Mouse (Mus musculus): ENCODE data around the gene Il20rb. TPM values are rescaled to one million over a fixed set of nuclear protein-coding genes. Genes with fewer than 3 reads are reported as not detected.

Il20rb gene
- polyA plus RNA-seq, 1 experiment from 2014 or later: 1.1 TPM

DNA sequence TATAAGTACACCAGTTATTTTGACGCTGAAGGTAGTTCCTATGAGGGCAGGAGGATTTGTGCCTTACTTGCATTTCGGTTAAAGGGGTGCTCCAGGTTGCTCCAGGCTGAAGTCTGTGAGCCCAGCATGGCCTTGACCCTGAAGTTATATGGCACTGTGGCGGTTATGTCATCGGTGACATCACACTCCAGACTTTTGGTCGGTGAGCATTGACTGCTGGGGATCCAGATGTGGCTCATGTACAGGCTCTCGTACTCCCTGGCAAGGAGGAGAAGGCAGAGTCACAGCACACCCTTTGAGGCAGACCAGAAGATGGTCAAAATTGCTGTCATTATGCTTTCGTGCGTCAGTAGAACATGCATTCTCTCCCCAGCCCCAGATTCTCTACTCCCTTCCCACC, 13.7 kb downstream of the Il20rb start:
- Histone ChIP-seq H3K36me3 (ENCODE audit: insufficient read depth, low read length) (0 out of 2 replicates have a peak, but pooled peaks cover 2% of the 10 kb centered on the region), H3K4me1 (ENCODE audit: insufficient read depth, low read length) (0 out of 2 replicates have a peak, but pooled peaks cover 4% of the 10 kb centered on the region), H3K9ac (replicated peaks; ENCODE audit: low read length) (no peak overlapping the region), H3K27me3 (ENCODE audit: insufficient read depth, low read length) (no peaks in the 10 kb centered on the region), H3K27ac (ENCODE audit: low read length) (no peak overlapping the region), H3K9me3 (ENCODE audit: low read length) (peaks cover 13% of the 10 kb centered on the region), H3K4me3 (ENCODE audit: low read length) (no peak overlapping the region), H3K4me2 (replicated peaks; ENCODE audit: low read depth, low read length) (no peak overlapping the region)
- 95% methylated on average over 8 of the region's 8 CpGs for WGBS
- ATAC-seq (ENCODE audit: low FRiP score, low TSS enrichment): no peak

DNA sequence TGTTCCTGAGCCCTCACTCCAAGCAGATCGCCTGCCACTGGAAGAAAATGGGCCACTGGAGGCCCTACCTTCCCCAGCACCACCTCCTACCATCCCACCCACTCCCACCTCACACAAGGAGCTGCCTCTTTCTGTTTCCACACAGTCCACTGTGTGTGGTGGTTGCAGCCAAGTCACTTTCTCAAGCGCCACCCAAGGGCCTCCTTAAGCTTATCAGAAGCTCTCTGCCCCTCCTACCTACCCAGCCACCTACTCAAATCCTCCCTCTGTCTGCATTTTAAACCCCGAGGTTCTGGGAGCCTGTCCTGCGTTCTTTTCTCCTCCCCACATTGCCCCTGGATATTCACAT, 15.0 kb downstream of the Il20rb start:
- WGBS: 76% methylated on average over 4 of the region's 4 CpGs
- H3K27me3 ChIP-seq (ENCODE audit: insufficient read depth, low read length): no peaks in the 10 kb centered on the region
- H3K9ac ChIP-seq (replicated peaks; ENCODE audit: low read length): no peak overlapping the region
- H3K4me1 ChIP-seq (ENCODE audit: insufficient read depth, low read length): 0 out of 2 replicates have a peak, but pooled peaks cover 4% of the 10 kb centered on the region
- H3K36me3 ChIP-seq (ENCODE audit: insufficient read depth, low read length): 0 out of 2 replicates have a peak, but pooled peaks cover 2% of the 10 kb centered on the region
- ATAC-seq (ENCODE audit: low FRiP score, low TSS enrichment): no peak
- no peak overlapping the region for H3K4me2 ChIP-seq (replicated peaks; ENCODE audit: low read depth, low read length)
- no peak overlapping the region for H3K27ac ChIP-seq (ENCODE audit: low read length)
- no peak overlapping the region for H3K4me3 ChIP-seq (ENCODE audit: low read length)
- H3K9me3 ChIP-seq (ENCODE audit: low read length): peaks cover 3% of the 10 kb centered on the region

DNA sequence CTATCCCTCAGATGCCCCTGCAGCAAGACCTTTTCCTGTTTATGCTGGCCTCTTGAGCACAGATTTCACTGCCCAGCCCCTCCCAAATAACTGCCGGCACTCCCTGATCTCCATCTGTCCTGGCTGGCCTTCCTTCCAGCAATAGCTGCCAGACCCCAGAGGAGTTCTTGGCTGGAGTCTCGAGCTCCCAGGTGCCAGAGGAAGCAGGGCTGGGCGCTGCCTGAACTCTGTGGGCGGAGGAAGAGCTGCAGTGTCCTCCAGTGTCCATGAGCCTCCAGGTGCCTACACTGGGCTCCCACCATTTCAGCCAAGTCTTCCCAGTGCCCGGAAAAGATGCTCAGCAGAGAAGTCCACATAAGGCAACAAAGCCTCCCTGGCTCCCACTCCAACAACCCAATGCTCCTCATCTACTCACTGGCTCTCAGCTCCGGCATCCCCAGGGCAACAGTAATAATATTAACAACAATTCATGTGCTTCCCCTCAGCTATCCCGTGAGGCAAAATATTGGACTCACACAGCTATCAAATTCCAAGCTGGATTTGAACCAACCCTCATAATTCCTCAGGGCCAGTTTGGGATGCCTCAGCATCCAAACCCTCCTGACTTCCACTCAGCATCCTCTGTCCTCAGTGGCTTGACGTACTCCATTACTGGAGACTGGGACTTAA, 15.5 kb downstream of the Il20rb start:
- H3K9me3 ChIP-seq (ENCODE audit: low read length): no peaks in the 10 kb centered on the region
- no peak overlapping the region for H3K9ac ChIP-seq (replicated peaks; ENCODE audit: low read length)
- ATAC-seq (ENCODE audit: low FRiP score, low TSS enrichment): peak; percentile 31
- 0 out of 2 replicates have a peak, but pooled peaks cover 4% of the 10 kb centered on the region for H3K4me1 ChIP-seq (ENCODE audit: insufficient read depth, low read length)
- no peak overlapping the region for H3K4me3 ChIP-seq (ENCODE audit: low read length)
- no peak overlapping the region for H3K27ac ChIP-seq (ENCODE audit: low read length)
- no peak overlapping the region for H3K4me2 ChIP-seq (replicated peaks; ENCODE audit: low read depth, low read length)
- H3K27me3 ChIP-seq (ENCODE audit: insufficient read depth, low read length): no peaks in the 10 kb centered on the region
- H3K36me3 ChIP-seq (ENCODE audit: insufficient read depth, low read length): 0 out of 2 replicates have a peak, but pooled peaks cover 7% of the 10 kb centered on the region
- 50% methylated on average over 8 of the region's 8 CpGs for WGBS

DNA sequence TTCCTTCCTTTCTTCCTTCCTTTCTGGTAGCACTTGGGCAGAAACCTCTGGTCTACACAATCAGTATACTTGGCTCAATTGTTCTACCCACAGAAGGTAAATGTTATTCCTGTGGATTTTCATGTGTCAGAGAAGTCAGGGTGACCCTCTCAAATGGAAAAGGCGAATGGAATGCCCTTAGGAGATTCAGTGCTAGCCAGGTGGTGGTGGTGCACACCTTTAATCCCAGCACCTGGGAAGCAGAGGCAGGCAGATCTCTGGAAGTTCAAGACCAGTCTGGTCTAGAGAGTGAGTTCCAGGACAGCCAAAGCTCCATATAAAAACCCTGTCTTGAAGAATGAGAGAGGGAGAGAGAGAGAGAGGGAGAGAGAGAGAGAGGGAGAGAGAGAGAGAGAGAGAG, 16.4 kb downstream of the Il20rb start:
- Histone ChIP-seq H3K9ac (replicated peaks; ENCODE audit: low read length) (no peak overlapping the region), H3K27me3 (ENCODE audit: insufficient read depth, low read length) (no peaks in the 10 kb centered on the region), H3K4me2 (replicated peaks; ENCODE audit: low read depth, low read length) (no peak overlapping the region), H3K4me3 (ENCODE audit: low read length) (no peak overlapping the region), H3K9me3 (ENCODE audit: low read length) (no peaks in the 10 kb centered on the region), H3K27ac (ENCODE audit: low read length) (no peak overlapping the region), H3K36me3 (ENCODE audit: insufficient read depth, low read length) (0 out of 2 replicates have a peak, but pooled peaks cover 10% of the 10 kb centered on the region), H3K4me1 (ENCODE audit: insufficient read depth, low read length) (0 out of 2 replicates have a peak, but pooled peaks cover 4% of the 10 kb centered on the region)
- no peak for ATAC-seq (ENCODE audit: low FRiP score, low TSS enrichment)
- 84% methylated on average over 1 of the region's 1 CpGs for WGBS

DNA sequence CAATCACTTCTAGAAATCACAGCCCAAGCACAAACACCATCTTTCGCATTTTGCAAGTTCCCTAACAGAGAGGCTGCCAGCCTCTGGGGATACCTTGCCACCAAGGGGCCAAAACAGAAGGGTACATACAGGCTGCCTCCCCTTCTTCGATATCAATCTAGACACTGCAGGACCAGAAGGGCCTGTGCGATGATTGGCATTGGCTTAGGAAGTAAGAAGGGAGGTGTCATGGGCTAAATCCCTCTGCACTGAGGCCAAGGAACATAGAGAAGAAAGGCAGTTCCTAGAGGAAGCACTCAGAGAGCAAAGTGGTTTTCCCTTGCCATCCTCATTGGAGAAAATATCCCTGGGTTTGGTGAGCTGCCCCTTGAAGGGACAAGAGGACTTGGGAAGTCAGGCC, 16.9 kb downstream of the Il20rb start:
- WGBS: 92% methylated on average over 3 of the region's 3 CpGs
- no peak for ATAC-seq (ENCODE audit: low FRiP score, low TSS enrichment)

DNA sequence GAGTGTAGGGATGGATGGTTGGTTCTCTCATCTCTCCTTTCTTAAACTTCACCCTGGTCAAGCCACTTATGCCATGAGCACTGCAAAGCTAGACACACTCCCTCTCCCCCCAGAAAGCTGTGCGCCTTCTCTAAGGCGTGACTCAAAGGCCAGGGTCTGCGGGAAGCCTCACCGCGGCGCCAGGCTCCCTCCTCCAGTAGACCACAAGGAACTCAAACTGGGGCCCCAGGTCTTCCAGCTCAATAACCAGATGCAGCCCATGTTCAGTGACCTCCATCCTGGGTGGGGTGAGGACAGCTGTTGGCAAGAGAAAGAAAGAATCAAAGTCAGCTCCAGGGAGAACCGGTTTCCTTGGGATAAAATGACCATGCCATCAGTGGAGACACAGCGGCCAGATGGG, 18.4 kb downstream of the Il20rb start:
- Histone ChIP-seq H3K9me3 (ENCODE audit: low read length) (no peaks in the 10 kb centered on the region), H3K27me3 (ENCODE audit: insufficient read depth, low read length) (no peaks in the 10 kb centered on the region), H3K9ac (replicated peaks; ENCODE audit: low read length) (no peak overlapping the region), H3K4me1 (ENCODE audit: insufficient read depth, low read length) (0 out of 2 replicates have a peak, but pooled peaks cover 4% of the 10 kb centered on the region), H3K4me2 (replicated peaks; ENCODE audit: low read depth, low read length) (no peak overlapping the region), H3K36me3 (ENCODE audit: insufficient read depth, low read length) (peaks cover 13% of the 10 kb centered on the region; the same call in 1 of the 2 replicates), H3K4me3 (ENCODE audit: low read length) (no peak overlapping the region), H3K27ac (ENCODE audit: low read length) (no peak overlapping the region)
- no peak for ATAC-seq (ENCODE audit: low FRiP score, low TSS enrichment)
- over 99% methylated on average over 8 of the region's 8 CpGs for WGBS

More for the DNA sequence above, 16.9 kb downstream of the Il20rb start:
- Histone ChIP-seq H3K4me1 (ENCODE audit: insufficient read depth, low read length) (0 out of 2 replicates have a peak, but pooled peaks cover 4% of the 10 kb centered on the region), H3K9me3 (ENCODE audit: low read length) (no peaks in the 10 kb centered on the region), H3K36me3 (ENCODE audit: insufficient read depth, low read length) (0 out of 2 replicates have a peak, but pooled peaks cover 10% of the 10 kb centered on the region), H3K4me3 (ENCODE audit: low read length) (no peak overlapping the region), H3K27ac (ENCODE audit: low read length) (no peak overlapping the region), H3K27me3 (ENCODE audit: insufficient read depth, low read length) (no peaks in the 10 kb centered on the region), H3K9ac (replicated peaks; ENCODE audit: low read length) (no peak overlapping the region), H3K4me2 (replicated peaks; ENCODE audit: low read depth, low read length) (no peak overlapping the region)

DNA sequence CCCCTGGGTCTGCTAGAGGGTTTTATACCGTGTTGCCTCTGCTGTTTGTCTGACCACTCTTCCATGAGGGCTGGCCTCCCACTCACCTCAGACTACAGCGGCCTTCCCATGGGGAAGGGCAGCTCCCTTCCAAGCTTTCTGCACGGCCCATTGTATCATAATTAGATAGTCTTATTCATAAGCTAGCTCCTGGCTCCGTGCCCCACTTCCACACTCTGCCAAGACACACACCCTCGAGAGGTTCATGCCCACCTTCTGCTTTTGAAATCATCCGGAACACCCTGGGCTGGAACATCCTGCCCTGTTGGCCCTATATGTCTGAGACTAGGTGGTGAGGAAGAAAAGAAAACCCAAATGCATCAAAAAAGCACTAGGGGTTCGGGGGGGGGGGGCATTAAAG, 18.9 kb downstream of the Il20rb start:
- H3K27ac ChIP-seq (ENCODE audit: low read length): no peak overlapping the region
- no peak overlapping the region for H3K9ac ChIP-seq (replicated peaks; ENCODE audit: low read length)
- 74% methylated on average over 7 of the region's 7 CpGs for WGBS
- no peak for ATAC-seq (ENCODE audit: low FRiP score, low TSS enrichment)
- H3K9me3 ChIP-seq (ENCODE audit: low read length): no peaks in the 10 kb centered on the region
- H3K36me3 ChIP-seq (ENCODE audit: insufficient read depth, low read length): peaks cover 13% of the 10 kb centered on the region; the same call in 1 of the 2 replicates
- no peaks in the 10 kb centered on the region for H3K27me3 ChIP-seq (ENCODE audit: insufficient read depth, low read length)
- no peak overlapping the region for H3K4me3 ChIP-seq (ENCODE audit: low read length)
- H3K4me2 ChIP-seq (replicated peaks; ENCODE audit: low read depth, low read length): no peak overlapping the region
- 0 out of 2 replicates have a peak, but pooled peaks cover 4% of the 10 kb centered on the region for H3K4me1 ChIP-seq (ENCODE audit: insufficient read depth, low read length)

DNA sequence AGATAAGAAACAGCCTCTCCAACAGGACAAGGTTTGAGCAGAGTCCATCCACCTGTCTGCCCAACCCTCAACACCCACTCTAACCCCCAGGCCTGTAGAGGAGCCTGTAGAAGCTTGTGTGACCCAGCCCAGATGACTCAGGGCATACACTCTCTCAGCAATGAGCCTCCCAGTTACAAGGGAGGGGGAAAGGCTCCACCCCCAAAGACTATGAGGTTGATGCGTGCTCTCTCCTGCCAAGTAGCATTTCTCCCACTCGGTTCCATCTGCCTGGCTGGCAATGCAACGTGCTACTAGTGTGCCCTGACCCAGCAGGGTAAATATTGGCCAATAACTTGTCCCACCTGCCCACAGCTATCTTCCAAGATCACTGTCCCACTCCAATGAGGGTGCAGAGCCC, 19.8 kb downstream of the Il20rb start:
- 78% methylated on average over 3 of the region's 3 CpGs for WGBS
- no peak overlapping the region for H3K27ac ChIP-seq (ENCODE audit: low read length)
- H3K9ac ChIP-seq (replicated peaks; ENCODE audit: low read length): no peak overlapping the region
- H3K27me3 ChIP-seq (ENCODE audit: insufficient read depth, low read length): no peaks in the 10 kb centered on the region
- no peak for ATAC-seq (ENCODE audit: low FRiP score, low TSS enrichment)
- 0 out of 2 replicates have a peak, but pooled peaks cover 4% of the 10 kb centered on the region for H3K4me1 ChIP-seq (ENCODE audit: insufficient read depth, low read length)
- H3K9me3 ChIP-seq (ENCODE audit: low read length): no peaks in the 10 kb centered on the region
- no peak overlapping the region for H3K4me2 ChIP-seq (replicated peaks; ENCODE audit: low read depth, low read length)
- H3K36me3 ChIP-seq (ENCODE audit: insufficient read depth, low read length): peaks cover 13% of the 10 kb centered on the region; the same call in 1 of the 2 replicates
- no peak overlapping the region for H3K4me3 ChIP-seq (ENCODE audit: low read length)

DNA sequence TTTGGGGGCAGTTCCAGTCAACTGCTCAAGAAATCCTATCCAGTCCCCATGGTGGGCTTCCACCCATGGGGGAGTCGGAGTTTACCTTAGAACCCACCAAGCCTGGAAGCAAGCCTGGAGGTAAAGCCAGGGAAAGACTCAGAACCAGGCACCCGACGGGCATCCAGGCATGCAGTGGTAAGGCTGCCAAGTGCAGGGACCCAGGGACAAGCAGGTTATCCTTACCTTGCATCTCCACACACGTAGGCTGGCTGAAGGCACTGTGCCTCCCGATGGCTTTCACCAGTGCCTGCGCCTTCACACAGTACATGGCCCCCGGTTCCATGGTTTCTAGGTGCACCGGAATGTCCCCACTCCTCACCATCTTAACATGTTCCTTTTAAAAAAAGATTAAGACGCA, 20.6 kb downstream of the Il20rb start:
- no peak for ATAC-seq (ENCODE audit: low FRiP score, low TSS enrichment)
- Histone ChIP-seq H3K27me3 (ENCODE audit: insufficient read depth, low read length) (no peaks in the 10 kb centered on the region), H3K9me3 (ENCODE audit: low read length) (no peaks in the 10 kb centered on the region), H3K27ac (ENCODE audit: low read length) (no peak overlapping the region), H3K4me2 (replicated peaks; ENCODE audit: low read depth, low read length) (no peak overlapping the region), H3K4me3 (ENCODE audit: low read length) (no peak overlapping the region), H3K9ac (replicated peaks; ENCODE audit: low read length) (no peak overlapping the region), H3K4me1 (ENCODE audit: insufficient read depth, low read length) (0 out of 2 replicates have a peak, but pooled peaks cover 2% of the 10 kb centered on the region), H3K36me3 (ENCODE audit: insufficient read depth, low read length) (peaks cover 13% of the 10 kb centered on the region; the same call in 1 of the 2 replicates)
- 87% methylated on average over 9 of the region's 9 CpGs for WGBS

DNA sequence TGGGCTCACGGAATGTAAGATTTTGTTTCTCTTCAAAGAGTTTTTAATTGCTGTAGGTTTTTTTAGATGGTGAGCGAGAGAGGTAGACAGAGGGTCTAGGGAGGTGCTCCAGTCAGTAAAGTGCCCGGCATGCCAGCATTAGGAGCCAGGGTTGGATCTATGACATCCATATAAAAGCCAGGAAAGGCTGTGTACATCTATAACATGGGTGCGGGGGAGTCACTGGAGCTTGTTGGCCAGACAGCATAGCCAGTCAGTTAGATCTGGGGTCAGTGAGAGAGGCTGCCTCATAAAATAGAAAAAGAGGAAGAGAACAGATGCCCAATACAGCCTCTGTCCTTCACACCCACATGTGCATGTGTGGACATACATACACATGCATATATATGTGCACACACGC, 21.2 kb downstream of the Il20rb start:
- 82% methylated on average over 5 of the region's 5 CpGs for WGBS
- H3K4me3 ChIP-seq (ENCODE audit: low read length): no peak overlapping the region
- no peaks in the 10 kb centered on the region for H3K27me3 ChIP-seq (ENCODE audit: insufficient read depth, low read length)
- H3K4me1 ChIP-seq (ENCODE audit: insufficient read depth, low read length): no peaks in the 10 kb centered on the region
- no peak overlapping the region for H3K9ac ChIP-seq (replicated peaks; ENCODE audit: low read length)
- H3K9me3 ChIP-seq (ENCODE audit: low read length): no peaks in the 10 kb centered on the region
- no peak for ATAC-seq (ENCODE audit: low FRiP score, low TSS enrichment)
- no peak overlapping the region for H3K4me2 ChIP-seq (replicated peaks; ENCODE audit: low read depth, low read length)
- no peak overlapping the region for H3K27ac ChIP-seq (ENCODE audit: low read length)
- peaks cover 13% of the 10 kb centered on the region; the same call in 1 of the 2 replicates for H3K36me3 ChIP-seq (ENCODE audit: insufficient read depth, low read length)
